Mouse (Mus musculus): ENCODE results near the gene Rasa4. TPM values are rescaled to one million over a fixed set of nuclear protein-coding genes. Genes with fewer than 3 reads are reported as not detected.

The Rasa4 gene
- polyA plus RNA-seq, 2 experiments, result 14.1 to 29.4 TPM

DNA sequence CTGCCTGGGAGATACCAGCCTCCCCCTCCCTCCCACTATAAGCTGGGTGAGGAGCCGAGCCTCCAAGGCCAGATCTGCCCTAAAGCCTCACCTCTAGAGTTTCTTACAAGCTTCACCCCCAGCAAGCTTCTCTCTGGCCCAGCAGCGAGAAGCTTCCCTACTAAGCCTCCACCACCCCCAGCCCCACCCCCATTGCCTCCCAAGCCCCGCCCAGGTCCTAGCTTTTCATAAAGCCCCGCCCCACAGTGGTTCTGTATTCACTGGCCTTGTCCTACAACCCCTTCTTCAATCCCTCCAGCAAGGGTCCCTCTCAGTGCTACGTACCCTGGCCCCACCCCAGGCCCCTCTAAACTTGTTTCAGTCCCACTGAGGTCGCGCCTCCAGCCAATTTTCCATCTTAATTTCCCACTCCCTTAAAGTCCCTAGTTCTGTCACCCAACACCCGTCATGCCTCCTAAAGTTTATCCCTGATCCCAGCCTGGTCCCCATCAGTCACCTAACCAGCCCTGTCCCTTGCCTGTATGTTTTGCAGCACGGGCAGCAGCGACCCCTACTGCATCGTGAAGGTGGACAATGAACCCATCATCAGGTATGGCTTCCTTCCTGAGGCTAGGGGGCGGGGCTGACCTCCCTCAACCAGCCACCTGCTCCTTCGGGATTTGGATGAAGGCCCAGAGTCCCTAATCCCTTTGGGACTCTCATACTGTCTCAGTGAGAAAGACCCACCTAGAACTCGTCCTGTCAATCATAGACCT is 5.3 kb downstream of the Rasa4 start:
- ATAC-seq (ENCODE audit: low FRiP score, low read depth), result no peak
- Histone ChIP-seq H3K9me3 (ENCODE audit: control insufficient read depth, low read length) (no peaks in the 10 kb centered on the region), H3K4me2 (replicated peaks; ENCODE audit: low read depth, low read length, severe bottlenecking) (no peak overlapping the region), H3K9ac (ENCODE audit: low read depth, low read length, severe bottlenecking) (no peak overlapping the region), H3K27ac (replicated peaks; ENCODE audit: low read depth, low read length) (no peak overlapping the region), H3K36me3 (ENCODE audit: control insufficient read depth, insufficient read depth, low read length) (no peaks in the 10 kb centered on the region; the same call in none of the 2 replicates), H3K4me3 (replicated peaks; ENCODE audit: low read length) (no peak overlapping the region), H3K4me1 (ENCODE audit: control insufficient read depth, insufficient read depth, low read length) (peaks cover 7% of the 10 kb centered on the region; the same call in 1 of the 2 replicates), H3K27me3 (ENCODE audit: control insufficient read depth, insufficient read depth, low read length) (no peaks in the 10 kb centered on the region)
- 17% methylated on average over 14 of the region's 14 CpGs for WGBS
- no peak for DNase-seq (ENCODE audit: low spot score)
- TF ChIP-seq POLR2A (IDR thresholded peaks at IDR 0.05; ENCODE audit: borderline replicate concordance, extremely low read depth, insufficient read depth, insufficient read length), result no peak

DNA sequence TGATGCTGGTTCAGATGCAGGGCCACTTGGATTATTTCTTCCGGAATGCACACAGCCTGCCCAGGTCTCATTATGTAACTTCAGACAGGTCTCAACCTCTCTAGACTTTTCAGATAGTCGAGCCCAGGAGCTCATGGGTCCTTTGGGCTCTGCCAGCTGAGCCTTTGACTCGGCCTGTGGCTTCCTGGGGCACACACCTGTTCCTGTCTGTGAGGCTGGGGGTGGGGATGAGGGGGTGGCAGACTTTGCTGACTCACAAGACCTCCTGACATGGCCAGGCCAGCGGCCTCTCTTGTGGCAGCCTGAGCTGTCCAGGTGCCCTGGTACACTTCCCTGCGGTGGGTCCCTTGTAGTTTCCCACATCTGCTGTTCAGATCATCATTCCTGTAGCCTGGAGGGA is 8.2 kb downstream of the Rasa4 start:
- no peak for TF ChIP-seq POLR2A (IDR thresholded peaks at IDR 0.05; ENCODE audit: borderline replicate concordance, extremely low read depth, insufficient read depth, insufficient read length)
- Histone ChIP-seq H3K4me3 (replicated peaks; ENCODE audit: low read length) (no peak overlapping the region), H3K4me2 (replicated peaks; ENCODE audit: low read depth, low read length, severe bottlenecking) (no peak overlapping the region), H3K36me3 (ENCODE audit: control insufficient read depth, insufficient read depth, low read length) (no peaks in the 10 kb centered on the region; the same call in none of the 2 replicates), H3K4me1 (ENCODE audit: control insufficient read depth, insufficient read depth, low read length) (no peaks in the 10 kb centered on the region), H3K9ac (ENCODE audit: low read depth, low read length, severe bottlenecking) (no peak overlapping the region), H3K27ac (replicated peaks; ENCODE audit: low read depth, low read length) (no peak overlapping the region), H3K27me3 (ENCODE audit: control insufficient read depth, insufficient read depth, low read length) (no peaks in the 10 kb centered on the region), H3K9me3 (ENCODE audit: control insufficient read depth, low read length) (no peaks in the 10 kb centered on the region)
- ATAC-seq (ENCODE audit: low FRiP score, low read depth) (no peak), DNase-seq (ENCODE audit: low spot score) (no peak)
- WGBS, result 61% methylated on average over 5 of the region's 5 CpGs

GRCm38 (mm10) chr5:136094249-136095010 is 10.7 kb downstream of the Rasa4 start:
- Histone ChIP-seq H3K27ac (replicated peaks; ENCODE audit: low read depth, low read length) (no peak overlapping the region), H3K4me1 (ENCODE audit: control insufficient read depth, insufficient read depth, low read length) (no peaks in the 10 kb centered on the region), H3K4me2 (replicated peaks; ENCODE audit: low read depth, low read length, severe bottlenecking) (no peak overlapping the region), H3K9ac (ENCODE audit: low read depth, low read length, severe bottlenecking) (no peak overlapping the region), H3K36me3 (ENCODE audit: control insufficient read depth, insufficient read depth, low read length) (no peaks in the 10 kb centered on the region; the same call in none of the 2 replicates), H3K4me3 (replicated peaks; ENCODE audit: low read length) (no peak overlapping the region), H3K27me3 (ENCODE audit: control insufficient read depth, insufficient read depth, low read length) (no peaks in the 10 kb centered on the region), H3K9me3 (ENCODE audit: control insufficient read depth, low read length) (no peaks in the 10 kb centered on the region)
- DNase-seq (ENCODE audit: low spot score) (no peak), ATAC-seq (ENCODE audit: low FRiP score, low read depth) (no peak)
- TF ChIP-seq POLR2A (IDR thresholded peaks at IDR 0.05; ENCODE audit: borderline replicate concordance, extremely low read depth, insufficient read depth, insufficient read length), result no peak
- 71% methylated on average over 8 of the region's 8 CpGs for WGBS

- H3K4me2 ChIP-seq (replicated peaks; ENCODE audit: low read depth, low read length, severe bottlenecking), result no peak overlapping the region
- no peaks in the 10 kb centered on the region for H3K9me3 ChIP-seq (ENCODE audit: control insufficient read depth, low read length)
- H3K9ac ChIP-seq (ENCODE audit: low read depth, low read length, severe bottlenecking), result no peak overlapping the region
- TF ChIP-seq POLR2A (IDR thresholded peaks at IDR 0.05; ENCODE audit: borderline replicate concordance, extremely low read depth, insufficient read depth, insufficient read length), result no peak
- 74% methylated on average over 7 of the region's 7 CpGs for WGBS
- no peaks in the 10 kb centered on the region for H3K4me1 ChIP-seq (ENCODE audit: control insufficient read depth, insufficient read depth, low read length)
- ATAC-seq (ENCODE audit: low FRiP score, low read depth) (no peak), DNase-seq (ENCODE audit: low spot score) (no peak)
- no peaks in the 10 kb centered on the region; the same call in 1 of the 2 replicates for H3K36me3 ChIP-seq (ENCODE audit: control insufficient read depth, insufficient read depth, low read length)
- H3K27me3 ChIP-seq (ENCODE audit: control insufficient read depth, insufficient read depth, low read length), result no peaks in the 10 kb centered on the region
- no peak overlapping the region for H3K4me3 ChIP-seq (replicated peaks; ENCODE audit: low read length)
- H3K27ac ChIP-seq (replicated peaks; ENCODE audit: low read depth, low read length), result no peak overlapping the region
Observed at GRCm38 (mm10) chr5:136095089-136095488, 11.4 kb downstream of the Rasa4 start.

- ATAC-seq (ENCODE audit: low FRiP score, low read depth) (no peak), DNase-seq (ENCODE audit: low spot score) (no peak)
- no peak for TF ChIP-seq POLR2A (IDR thresholded peaks at IDR 0.05; ENCODE audit: borderline replicate concordance, extremely low read depth, insufficient read depth, insufficient read length)
- H3K4me1 ChIP-seq (ENCODE audit: control insufficient read depth, insufficient read depth, low read length), result no peaks in the 10 kb centered on the region
- H3K9ac ChIP-seq (ENCODE audit: low read depth, low read length, severe bottlenecking), result no peak overlapping the region
- 0 out of 2 replicates have a peak, but pooled peaks cover 3% of the 10 kb centered on the region for H3K27me3 ChIP-seq (ENCODE audit: control insufficient read depth, insufficient read depth, low read length)
- WGBS, result 77% methylated on average over 10 of the region's 10 CpGs
- no peaks in the 10 kb centered on the region for H3K9me3 ChIP-seq (ENCODE audit: control insufficient read depth, low read length)
- no peak overlapping the region for H3K27ac ChIP-seq (replicated peaks; ENCODE audit: low read depth, low read length)
- H3K4me2 ChIP-seq (replicated peaks; ENCODE audit: low read depth, low read length, severe bottlenecking), result no peak overlapping the region
- no peaks in the 10 kb centered on the region for H3K36me3 ChIP-seq (ENCODE audit: control insufficient read depth, insufficient read depth, low read length)
- no peak overlapping the region for H3K4me3 ChIP-seq (replicated peaks; ENCODE audit: low read length)
Observed at GRCm38 (mm10) chr5:136098536-136098935, 14.8 kb downstream of the Rasa4 start.

All from limb, embryonic 14.5 days (tissue).